Mouse (Mus musculus): Measurements from ENCODE around the gene Gphn. TPM values are rescaled to one million over a fixed set of nuclear protein-coding genes. Genes with fewer than 3 reads are reported as not detected.

Gphn gene
- polyA plus RNA-seq, 1 experiment: 6.7 TPM

DNA sequence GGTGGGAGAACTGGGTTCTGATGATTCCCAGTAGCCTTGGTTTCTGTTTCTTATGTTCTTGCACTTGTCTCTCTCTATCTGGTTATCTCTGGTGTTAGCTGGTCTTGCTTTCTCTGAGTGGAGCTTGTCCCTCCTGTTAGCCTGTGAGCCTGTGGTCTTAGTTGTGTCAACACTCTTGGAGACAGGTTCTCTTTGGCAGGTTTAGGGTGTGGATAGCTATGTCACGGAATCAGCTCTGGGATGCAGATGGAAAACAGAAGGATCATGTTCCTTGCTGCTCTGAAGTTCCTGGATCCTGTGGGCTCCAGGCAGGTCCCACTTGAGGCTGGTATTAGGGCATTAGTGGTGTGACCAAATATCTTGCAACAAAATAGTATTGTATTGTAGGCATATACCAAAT lies 64.2 kb downstream of the Gphn start:
- Histone ChIP-seq H3K9me3 (replicated peaks; ENCODE audit: control insufficient read depth, insufficient read depth, low read length, poor library complexity, severe bottlenecking) (no peaks in the 10 kb centered on the region), H3K27me3 (ENCODE audit: control insufficient read depth, insufficient read depth, low read length, poor library complexity, severe bottlenecking) (no peaks in the 10 kb centered on the region), H3K27ac (ENCODE audit: insufficient read depth, low read length) (no peak overlapping the region), H3K4me1 (ENCODE audit: control insufficient read depth, insufficient read depth, low read length) (no peaks in the 10 kb centered on the region), H3K36me3 (ENCODE audit: control insufficient read depth, insufficient read depth, low read length, poor library complexity, severe bottlenecking) (no peaks in the 10 kb centered on the region), H3K4me3 (ENCODE audit: low read depth, low read length) (no peak overlapping the region), H3K9ac (ENCODE audit: low read depth, poor library complexity, severe bottlenecking) (no peak overlapping the region)
- TF ChIP-seq POLR2A (IDR thresholded peaks at IDR 0.05; ENCODE audit: insufficient read depth, low read length) (no peak), CTCF (IDR thresholded peaks at IDR 0.05; ENCODE audit: low read depth, low read length) (no peak), EP300 (IDR thresholded peaks at IDR 0.05; ENCODE audit: insufficient read depth, low read depth, low read length) (no peak)

DNA sequence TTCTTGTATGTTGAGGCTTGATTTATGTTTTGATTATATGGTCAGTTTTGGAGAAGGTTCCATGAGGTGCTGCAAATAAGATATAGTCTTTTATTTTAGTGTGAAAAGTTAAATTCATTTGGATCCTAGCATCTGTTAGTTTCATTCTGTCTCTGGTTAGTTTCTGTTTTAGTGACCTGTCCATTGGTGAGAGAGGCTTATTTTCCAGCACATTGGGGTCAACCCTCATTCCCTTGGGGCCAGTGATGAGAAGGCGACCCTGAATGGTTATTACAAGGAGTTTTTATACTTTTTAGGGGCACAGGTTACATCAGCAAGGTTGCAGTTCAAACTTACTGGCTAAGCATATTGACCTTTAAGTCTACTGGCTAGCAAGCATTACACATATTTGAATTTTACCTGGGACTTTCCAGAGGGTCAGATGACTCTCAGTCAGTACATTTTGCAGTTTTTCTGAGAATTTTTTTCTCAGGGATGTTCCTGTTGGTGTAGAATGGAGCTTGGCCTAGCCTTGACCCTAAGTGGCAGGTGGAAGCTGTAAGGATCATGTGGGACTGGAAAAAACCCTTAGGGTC lies 72.7 kb downstream of the Gphn start:
- no peak overlapping the region for H3K4me3 ChIP-seq (ENCODE audit: low read depth, low read length)
- no peaks in the 10 kb centered on the region for H3K4me1 ChIP-seq (ENCODE audit: control insufficient read depth, insufficient read depth, low read length)
- no peak for TF ChIP-seq POLR2A (IDR thresholded peaks at IDR 0.05; ENCODE audit: insufficient read depth, low read length)
- no peak for TF ChIP-seq CTCF (IDR thresholded peaks at IDR 0.05; ENCODE audit: low read depth, low read length)
- no peak for TF ChIP-seq EP300 (IDR thresholded peaks at IDR 0.05; ENCODE audit: insufficient read depth, low read depth, low read length)
- H3K27ac ChIP-seq (ENCODE audit: insufficient read depth, low read length): no peak overlapping the region
- no peaks in the 10 kb centered on the region for H3K9me3 ChIP-seq (replicated peaks; ENCODE audit: control insufficient read depth, insufficient read depth, low read length, poor library complexity, severe bottlenecking)
- H3K27me3 ChIP-seq (ENCODE audit: control insufficient read depth, insufficient read depth, low read length, poor library complexity, severe bottlenecking): no peaks in the 10 kb centered on the region
- no peak overlapping the region for H3K9ac ChIP-seq (ENCODE audit: low read depth, poor library complexity, severe bottlenecking)
- no peaks in the 10 kb centered on the region for H3K36me3 ChIP-seq (ENCODE audit: control insufficient read depth, insufficient read depth, low read length, poor library complexity, severe bottlenecking)

- TF ChIP-seq EP300 (IDR thresholded peaks at IDR 0.05; ENCODE audit: insufficient read depth, low read depth, low read length) (no peak), POLR2A (IDR thresholded peaks at IDR 0.05; ENCODE audit: insufficient read depth, low read length) (no peak), CTCF (IDR thresholded peaks at IDR 0.05; ENCODE audit: low read depth, low read length) (no peak)
Measured at GRCm38 (mm10) chr12:78315106-78315505, 88.9 kb downstream of the Gphn start.

GRCm38 (mm10) chr12:78327946-78328345 lies 101.8 kb downstream of the Gphn start:
- Histone ChIP-seq H3K4me1 (ENCODE audit: control insufficient read depth, insufficient read depth, low read length) (no peaks in the 10 kb centered on the region), H3K27me3 (ENCODE audit: control insufficient read depth, insufficient read depth, low read length, poor library complexity, severe bottlenecking) (no peaks in the 10 kb centered on the region), H3K4me3 (ENCODE audit: low read depth, low read length) (no peak overlapping the region), H3K9ac (ENCODE audit: low read depth, poor library complexity, severe bottlenecking) (no peak overlapping the region), H3K9me3 (replicated peaks; ENCODE audit: control insufficient read depth, insufficient read depth, low read length, poor library complexity, severe bottlenecking) (no peaks in the 10 kb centered on the region), H3K36me3 (ENCODE audit: control insufficient read depth, insufficient read depth, low read length, poor library complexity, severe bottlenecking) (no peaks in the 10 kb centered on the region), H3K27ac (ENCODE audit: insufficient read depth, low read length) (no peak overlapping the region)
- TF ChIP-seq POLR2A (IDR thresholded peaks at IDR 0.05; ENCODE audit: insufficient read depth, low read length) (no peak), CTCF (IDR thresholded peaks at IDR 0.05; ENCODE audit: low read depth, low read length) (no peak), EP300 (IDR thresholded peaks at IDR 0.05; ENCODE audit: insufficient read depth, low read depth, low read length) (no peak)

More at GRCm38 (mm10) chr12:78315106-78315505, 88.9 kb downstream of the Gphn start:
- Histone ChIP-seq H3K27me3 (ENCODE audit: control insufficient read depth, insufficient read depth, low read length, poor library complexity, severe bottlenecking) (no peaks in the 10 kb centered on the region), H3K36me3 (ENCODE audit: control insufficient read depth, insufficient read depth, low read length, poor library complexity, severe bottlenecking) (no peaks in the 10 kb centered on the region), H3K9me3 (replicated peaks; ENCODE audit: control insufficient read depth, insufficient read depth, low read length, poor library complexity, severe bottlenecking) (no peaks in the 10 kb centered on the region), H3K4me1 (ENCODE audit: control insufficient read depth, insufficient read depth, low read length) (no peaks in the 10 kb centered on the region), H3K27ac (ENCODE audit: insufficient read depth, low read length) (no peak overlapping the region), H3K9ac (ENCODE audit: low read depth, poor library complexity, severe bottlenecking) (no peak overlapping the region), H3K4me3 (ENCODE audit: low read depth, low read length) (no peak overlapping the region)

GRCm38 (mm10) chr12:78332107-78332506 lies 105.9 kb downstream of the Gphn start:
- H3K27ac ChIP-seq (ENCODE audit: insufficient read depth, low read length): no peak overlapping the region
- no peaks in the 10 kb centered on the region for H3K4me1 ChIP-seq (ENCODE audit: control insufficient read depth, insufficient read depth, low read length)
- no peaks in the 10 kb centered on the region for H3K9me3 ChIP-seq (replicated peaks; ENCODE audit: control insufficient read depth, insufficient read depth, low read length, poor library complexity, severe bottlenecking)
- H3K9ac ChIP-seq (ENCODE audit: low read depth, poor library complexity, severe bottlenecking): no peak overlapping the region
- TF ChIP-seq CTCF (IDR thresholded peaks at IDR 0.05; ENCODE audit: low read depth, low read length) (no peak), POLR2A (IDR thresholded peaks at IDR 0.05; ENCODE audit: insufficient read depth, low read length) (no peak), EP300 (IDR thresholded peaks at IDR 0.05; ENCODE audit: insufficient read depth, low read depth, low read length) (no peak)
- H3K36me3 ChIP-seq (ENCODE audit: control insufficient read depth, insufficient read depth, low read length, poor library complexity, severe bottlenecking): no peaks in the 10 kb centered on the region
- H3K27me3 ChIP-seq (ENCODE audit: control insufficient read depth, insufficient read depth, low read length, poor library complexity, severe bottlenecking): no peaks in the 10 kb centered on the region
- no peak overlapping the region for H3K4me3 ChIP-seq (ENCODE audit: low read depth, low read length)

- no peak overlapping the region for H3K9ac ChIP-seq (ENCODE audit: low read depth, poor library complexity, severe bottlenecking)
- no peaks in the 10 kb centered on the region for H3K4me1 ChIP-seq (ENCODE audit: control insufficient read depth, insufficient read depth, low read length)
- H3K27me3 ChIP-seq (ENCODE audit: control insufficient read depth, insufficient read depth, low read length, poor library complexity, severe bottlenecking): no peaks in the 10 kb centered on the region
- no peak overlapping the region for H3K27ac ChIP-seq (ENCODE audit: insufficient read depth, low read length)
- no peaks in the 10 kb centered on the region for H3K9me3 ChIP-seq (replicated peaks; ENCODE audit: control insufficient read depth, insufficient read depth, low read length, poor library complexity, severe bottlenecking)
- no peaks in the 10 kb centered on the region for H3K36me3 ChIP-seq (ENCODE audit: control insufficient read depth, insufficient read depth, low read length, poor library complexity, severe bottlenecking)
- H3K4me3 ChIP-seq (ENCODE audit: low read depth, low read length): no peak overlapping the region
- no peak for TF ChIP-seq CTCF (IDR thresholded peaks at IDR 0.05; ENCODE audit: low read depth, low read length)
- no peak for TF ChIP-seq POLR2A (IDR thresholded peaks at IDR 0.05; ENCODE audit: insufficient read depth, low read length)
- TF ChIP-seq EP300 (IDR thresholded peaks at IDR 0.05; ENCODE audit: insufficient read depth, low read depth, low read length): no peak
Measured at GRCm38 (mm10) chr12:78356472-78356871, 130.3 kb downstream of the Gphn start.
